In the genomic region with DNA sequence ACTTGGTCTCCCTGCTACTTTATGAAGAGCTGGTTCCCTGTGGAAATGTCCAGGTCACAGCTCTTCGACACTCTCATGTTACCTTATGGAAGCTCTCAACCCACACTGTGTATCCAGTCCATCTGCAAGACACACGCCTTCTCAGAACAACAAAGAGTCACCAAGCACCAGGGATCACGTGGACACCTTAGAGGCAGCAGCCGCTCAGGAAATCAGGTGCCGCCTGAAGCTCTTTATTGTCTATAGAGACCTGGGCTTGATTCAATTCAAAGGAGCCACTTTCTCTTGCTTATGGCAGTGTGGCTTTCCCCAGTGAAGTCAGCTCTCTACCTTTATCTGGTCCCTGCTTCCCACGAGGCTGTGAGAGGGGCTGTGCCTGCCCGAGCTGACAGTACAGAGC, we compare ENCODE assay signal across 16 mouse cellular contexts. TPM values are rescaled to one million over a fixed set of nuclear protein-coding genes. Genes with fewer than 3 reads are reported as not detected.
A peak's percentile ranks its signal among the peaks of the same experiment; 100 is the strongest.
DNase-seq lines count a peak whose midpoint lies in the region; ATAC-seq lines count a peak whose summit lies in the region.
"Had no signal": no experiment of that assay in that cellular context is flagged by ENCODE, and none has a peak within 500 bp of the region (broad histone marks: within the 10 kb centered on the region; RNA-seq: fewer than 3 reads in every experiment).

No protein-coding gene starts in this region.

- ATAC-seq in hindbrain, embryonic 14.5 days (ENCODE audit: low FRiP score): no peak
- ATAC-seq in hindbrain, embryonic 16.5 days: no peak
- ATAC-seq in kidney, embryonic 14.5 days (ENCODE audit: low FRiP score, low TSS enrichment): no peak
- ATAC-seq: activated CD4-positive, CD25-positive, alpha-beta regulatory T cell, adult 4 months had no signal

- H3K4me3 ChIP-seq in hindbrain, embryonic 14.5 days (replicated peaks; ENCODE audit: low read length): no peak overlapping the region
- H3K4me3 ChIP-seq in hindbrain, embryonic 10.5 days: no peak overlapping the region
- no peak overlapping the region for H3K4me3 ChIP-seq in hindbrain, embryonic 16.5 days (ENCODE audit: low read length)
- H3K4me3 ChIP-seq in embryonic facial prominence, embryonic 10.5 days: no peak overlapping the region
- H3K4me3 ChIP-seq in kidney, embryonic 14.5 days (ENCODE audit: low read length): no peak overlapping the region
- H3K4me3 ChIP-seq: limb, embryonic 12.5 days had no signal

- no peaks in the 10 kb centered on the region for H3K27me3 ChIP-seq in hindbrain, embryonic 14.5 days (ENCODE audit: control insufficient read depth, insufficient read depth, low read length)
- H3K27me3 ChIP-seq in hindbrain, embryonic 10.5 days (ENCODE audit: insufficient read depth, poor library complexity, severe bottlenecking): peaks cover 85% of the 10 kb centered on the region
- no peaks in the 10 kb centered on the region for H3K27me3 ChIP-seq in hindbrain, embryonic 16.5 days (replicated peaks; ENCODE audit: control insufficient read depth, insufficient read depth, low read length)
- H3K27me3 ChIP-seq in embryonic facial prominence, embryonic 10.5 days (replicated peaks; ENCODE audit: low read depth, poor library complexity, severe bottlenecking): peaks cover 93% of the 10 kb centered on the region
- peaks cover 61% of the 10 kb centered on the region for H3K27me3 ChIP-seq in kidney, embryonic 14.5 days (ENCODE audit: control insufficient read depth, insufficient read depth, low read length)

- 0 out of 2 replicates have a peak overlapping the region, but pooled peaks have one; percentile 85 for H3K4me2 ChIP-seq in hindbrain, embryonic 14.5 days (replicated peaks)
- H3K4me2 ChIP-seq in hindbrain, embryonic 16.5 days (ENCODE audit: low read length): peak overlapping the region; percentile 8; the same call in 1 of the 2 replicates
- H3K4me2 ChIP-seq in kidney, embryonic 14.5 days (replicated peaks; ENCODE audit: low read depth, low read length): no peak overlapping the region
- H3K4me2 ChIP-seq: limb, embryonic 12.5 days had no signal

- H3K9ac ChIP-seq in hindbrain, embryonic 14.5 days: 0 out of 2 replicates have a peak overlapping the region, but pooled peaks have one; percentile 90
- H3K9ac ChIP-seq in hindbrain, embryonic 16.5 days (ENCODE audit: low read depth, low read length): peak overlapping the region; percentile 51
- H3K9ac ChIP-seq in kidney, embryonic 14.5 days (ENCODE audit: low read depth, low read length): no peak overlapping the region
- H3K9ac ChIP-seq: limb, embryonic 12.5 days had no signal

- H3K36me3 ChIP-seq in hindbrain, embryonic 14.5 days (replicated peaks; ENCODE audit: control insufficient read depth, insufficient read depth): no peaks in the 10 kb centered on the region
- no peaks in the 10 kb centered on the region for H3K36me3 ChIP-seq in hindbrain, embryonic 10.5 days
- H3K36me3 ChIP-seq in hindbrain, embryonic 16.5 days (ENCODE audit: control insufficient read depth, insufficient read depth, low read length): no peaks in the 10 kb centered on the region
- H3K36me3 ChIP-seq in embryonic facial prominence, embryonic 10.5 days (replicated peaks): no peaks in the 10 kb centered on the region
- H3K36me3 ChIP-seq in kidney, embryonic 14.5 days (ENCODE audit: control insufficient read depth, insufficient read depth, low read length): no peaks in the 10 kb centered on the region
- H3K36me3 ChIP-seq: limb, embryonic 12.5 days had no signal

- peak overlapping the region; percentile 97 for H3K27ac ChIP-seq in hindbrain, embryonic 14.5 days
- H3K27ac ChIP-seq in hindbrain, embryonic 10.5 days: no peak overlapping the region
- peak overlapping the region; percentile 60 for H3K27ac ChIP-seq in hindbrain, embryonic 16.5 days (ENCODE audit: low read depth, low read length)
- H3K27ac ChIP-seq in embryonic facial prominence, embryonic 10.5 days (replicated peaks): no peak overlapping the region
- no peak overlapping the region for H3K27ac ChIP-seq in kidney, embryonic 14.5 days (ENCODE audit: low read depth, low read length)
- H3K27ac ChIP-seq: limb, embryonic 12.5 days had no signal

- peaks cover 33% of the 10 kb centered on the region for H3K4me1 ChIP-seq in hindbrain, embryonic 14.5 days (replicated peaks; ENCODE audit: control insufficient read depth, insufficient read depth, low read length)
- H3K4me1 ChIP-seq in hindbrain, embryonic 10.5 days (replicated peaks): peaks cover 59% of the 10 kb centered on the region
- H3K4me1 ChIP-seq in hindbrain, embryonic 16.5 days (ENCODE audit: control insufficient read depth, insufficient read depth, low read depth, low read length): peaks cover 31% of the 10 kb centered on the region
- peaks cover 52% of the 10 kb centered on the region for H3K4me1 ChIP-seq in embryonic facial prominence, embryonic 10.5 days
- no peaks in the 10 kb centered on the region for H3K4me1 ChIP-seq in kidney, embryonic 14.5 days (ENCODE audit: control insufficient read depth, insufficient read depth, low read length)

- DNase-seq in hindbrain, embryonic 14.5 days (ENCODE audit: low spot score): peak; percentile 39
- DNase-seq in hindbrain, embryonic 10.5 days (ENCODE audit: low spot score): no peak
- DNase-seq in R1 (ENCODE audit: low read depth, low spot score): peak; percentile 16
- peak; percentile 58 for DNase-seq in thymus, postnatal 0 days (ENCODE audit: low spot score)
- DNase-seq in embryonic facial prominence, embryonic 10.5 days (ENCODE audit: low spot score): no peak
- DNase-seq: cerebellum, adult 8-10 months; heart, postnatal 36 days; kidney, adult 9 months; lung, postnatal 14 days had no signal

- no peaks in the 10 kb centered on the region for H3K9me3 ChIP-seq in hindbrain, embryonic 14.5 days (ENCODE audit: control insufficient read depth, low read length)
- no peaks in the 10 kb centered on the region for H3K9me3 ChIP-seq in hindbrain, embryonic 10.5 days
- H3K9me3 ChIP-seq in hindbrain, embryonic 16.5 days (ENCODE audit: control insufficient read depth, low read length): no peaks in the 10 kb centered on the region
- no peaks in the 10 kb centered on the region for H3K9me3 ChIP-seq in embryonic facial prominence, embryonic 10.5 days
- no peaks in the 10 kb centered on the region for H3K9me3 ChIP-seq in kidney, embryonic 14.5 days (ENCODE audit: control insufficient read depth, low read length)
- H3K9me3 ChIP-seq: limb, embryonic 12.5 days had no signal

- 24% methylated on average over 7 of the region's 7 CpGs for WGBS in hindbrain, embryonic 14.5 days
- 40% methylated on average over 7 of the region's 7 CpGs for whole genome bisulfite sequencing in hindbrain, embryonic 10.5 days
- WGBS in hindbrain, embryonic 16.5 days: 29% methylated on average over 7 of the region's 7 CpGs
- WGBS in embryonic facial prominence, embryonic 10.5 days: 36% methylated on average over 7 of the region's 7 CpGs
- 30% methylated on average over 7 of the region's 7 CpGs for WGBS in kidney, embryonic 14.5 days

RNA-seq across cellular contexts. Expression of a gene that starts 18.7 kb away (rescaled TPM):
- 22.4 and 27.7 TPM in 2 replicates for polyA plus RNA-seq in hindbrain, embryonic 14.5 days (2014; fragmentation: Nextera tagmentation; extraction: Ambion mirVana)
- 2.2 and 5.4 TPM in 2 replicates for polyA plus RNA-seq in hindbrain, embryonic 10.5 days (2016; fragmentation: Nextera tagmentation; extraction: Ambion mirVana)
- polyA plus RNA-seq in hindbrain, embryonic 16.5 days (2015; fragmentation: Nextera tagmentation; extraction: Ambion mirVana): 12.6 and 18.3 TPM in 2 replicates
- polyA plus RNA-seq in thymus, postnatal 0 days (2015; fragmentation: Nextera tagmentation; extraction: Ambion mirVana): 15.2 and 16.7 TPM in 2 replicates
- 1.7 and 2.3 TPM in 2 replicates for polyA plus RNA-seq in embryonic facial prominence, embryonic 10.5 days (2016; fragmentation: Nextera tagmentation; extraction: Ambion mirVana)
- polyA plus RNA-seq in kidney, embryonic 14.5 days (2014; fragmentation: Nextera tagmentation; extraction: Ambion mirVana): 3.6 and 3.7 TPM in 2 replicates

RNA-seq across cellular contexts. Expression of a gene that starts 57.6 kb away (rescaled TPM):
- polyA plus RNA-seq in hindbrain, embryonic 14.5 days (2014; fragmentation: Nextera tagmentation; extraction: Ambion mirVana): not detected in 2 replicates
- polyA plus RNA-seq in hindbrain, embryonic 10.5 days (2016; fragmentation: Nextera tagmentation; extraction: Ambion mirVana): not detected in 2 replicates
- polyA plus RNA-seq in hindbrain, embryonic 16.5 days (2015; fragmentation: Nextera tagmentation; extraction: Ambion mirVana): not detected in 2 replicates
- 0.36 and 0.43 TPM in 2 replicates for polyA plus RNA-seq in thymus, postnatal 0 days (2015; fragmentation: Nextera tagmentation; extraction: Ambion mirVana)
- 0.30 TPM in 1 of 2 replicates, not detected in the other for polyA plus RNA-seq in embryonic facial prominence, embryonic 10.5 days (2016; fragmentation: Nextera tagmentation; extraction: Ambion mirVana)
- not detected in 2 replicates for polyA plus RNA-seq in kidney, embryonic 14.5 days (2014; fragmentation: Nextera tagmentation; extraction: Ambion mirVana)
- polyA plus RNA-seq: activated CD4-positive, CD25-positive, alpha-beta regulatory T cell, adult 4 months; embryonic facial prominence, embryonic 11.5 days; gonadal fat pad, adult 2 months; limb, embryonic 12.5 days; urinary bladder, adult 2 months had no signal

Comparison
In these comparisons a context has a peak if more than half of its experiments do, and no peak if none do; other contexts are left out.
1. DNase-seq: peak in hindbrain, embryonic 14.5 days (single experiment), R1 (single experiment) and thymus, postnatal 0 days (single experiment); none in hindbrain, embryonic 10.5 days (single experiment) and embryonic facial prominence, embryonic 10.5 days (single experiment).
2. H3K27ac ChIP-seq: peak in hindbrain, embryonic 14.5 days (single experiment) and hindbrain, embryonic 16.5 days (single experiment); none in hindbrain, embryonic 10.5 days (single experiment), embryonic facial prominence, embryonic 10.5 days (single experiment) and kidney, embryonic 14.5 days (single experiment).